Mouse (Mus musculus): ENCODE data around the gene Zic4.

Zic4 gene

GRCm38 (mm10) chr9:91364127-91364970 lies 2.1 kb downstream of the Zic4 start:
- no peak for DNase-seq

GRCm38 (mm10) chr9:91364971-91365501 lies 2.8 kb downstream of the Zic4 start:
- DNase-seq = no peak

- DNase-seq = no peak
Measured at GRCm38 (mm10) chr9:91365664-91366063, 3.5 kb downstream of the Zic4 start, which contains the start of gene Zic1. Zic1 (minus strand) TSS chr9:91365810.

- DNase-seq = no peak
Measured at GRCm38 (mm10) chr9:91366226-91366998, 4.2 kb downstream of the Zic4 start.

DNA sequence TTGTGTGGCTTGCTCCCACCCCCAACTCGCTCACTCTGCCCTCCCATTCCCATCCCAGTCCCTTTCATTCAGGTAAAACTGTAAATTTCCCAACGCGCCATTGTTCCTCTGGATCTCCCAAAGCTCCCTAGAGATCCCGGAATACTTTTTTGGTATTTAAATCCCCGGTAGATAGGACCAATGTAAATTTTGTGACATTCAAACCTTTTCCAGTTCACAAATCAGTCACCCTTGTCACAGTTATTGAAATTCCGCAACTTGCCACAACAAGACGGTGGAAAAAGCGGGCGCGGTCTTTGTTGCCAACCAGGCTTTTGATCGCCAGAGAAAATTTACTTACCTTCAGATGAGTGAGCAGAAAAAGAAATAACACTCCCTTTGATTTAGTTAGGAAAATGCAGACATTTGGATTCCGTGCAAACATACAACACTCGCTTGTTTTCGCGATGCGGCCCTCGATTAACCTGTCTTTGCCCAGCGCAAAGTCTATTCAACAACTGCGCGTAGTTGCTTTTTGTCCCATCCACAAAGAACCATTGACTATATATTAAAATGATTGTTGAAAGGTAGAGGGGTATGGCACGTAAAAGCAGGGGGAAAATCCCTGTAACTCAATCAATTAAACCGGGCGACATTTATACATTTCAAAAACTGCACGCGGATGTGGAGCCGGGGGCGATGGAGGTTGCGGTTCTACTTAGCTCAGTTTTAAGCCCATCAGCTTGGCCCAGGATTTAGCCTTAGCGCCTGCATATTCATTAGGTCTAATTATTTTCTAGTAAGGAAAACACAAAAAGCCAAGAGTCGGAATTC lies 5.0 kb downstream of the Zic4 start:
- DNase-seq = no peak

DNA sequence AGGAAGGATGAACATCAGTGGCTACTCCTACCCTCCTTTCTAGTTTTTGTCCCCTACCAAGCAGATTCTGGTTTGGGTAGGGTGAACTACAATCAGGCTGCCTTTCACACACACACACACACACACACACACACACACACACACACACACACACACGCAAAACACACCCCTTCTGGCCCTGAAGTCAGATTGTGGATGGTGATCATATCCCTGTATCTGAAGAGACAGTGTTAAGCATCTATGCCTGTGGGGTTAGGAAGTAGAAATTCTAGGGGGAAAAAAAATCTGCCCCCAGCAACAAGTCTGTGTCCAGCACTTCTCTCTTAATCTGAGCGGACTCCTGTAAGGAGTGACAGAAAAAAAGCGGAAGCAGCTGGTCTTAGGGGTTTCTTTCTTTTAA lies 5.9 kb downstream of the Zic4 start:
- no peak for DNase-seq

DNA sequence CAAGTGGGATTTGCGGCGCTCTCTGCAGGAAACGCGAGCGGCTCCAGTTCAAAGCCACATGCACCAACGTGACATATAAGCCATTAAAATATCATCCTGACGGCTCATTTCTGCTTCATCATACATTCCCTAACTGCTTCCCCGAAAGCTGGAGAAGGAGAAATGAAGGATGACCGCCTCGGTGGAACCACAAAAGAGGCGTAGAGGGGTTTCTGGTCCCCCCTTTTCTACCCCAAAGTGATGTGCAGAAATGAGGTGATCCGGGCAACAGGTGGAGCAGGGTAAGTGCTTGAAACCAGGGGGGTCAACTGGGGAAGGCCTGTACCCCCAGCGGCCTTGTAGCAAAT lies 6.7 kb downstream of the Zic4 start:
- DNase-seq = no peak

- no peak for DNase-seq
Measured at GRCm38 (mm10) chr9:91369293-91369991, 7.2 kb downstream of the Zic4 start.

- DNase-seq = no peak
Measured at GRCm38 (mm10) chr9:91370191-91370708, 8.0 kb downstream of the Zic4 start.

DNA sequence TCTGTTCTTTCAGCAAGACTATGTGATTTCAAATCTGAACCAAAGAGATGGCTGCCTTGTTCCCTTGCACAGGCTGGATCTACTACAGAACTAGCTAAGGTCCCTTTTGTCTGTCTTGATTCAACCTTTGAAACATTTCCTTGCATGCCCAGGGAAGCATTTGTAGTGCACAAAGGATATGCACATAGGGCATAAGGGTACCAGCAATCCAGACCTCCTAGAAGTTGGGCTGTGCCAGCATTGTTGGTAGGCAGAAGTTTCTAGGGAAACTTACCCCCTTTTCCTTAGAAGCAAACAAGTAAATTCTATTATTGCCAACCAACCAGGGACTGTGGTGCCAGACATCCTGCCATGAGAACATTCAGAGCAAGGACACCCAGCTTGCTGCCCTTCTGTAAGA lies 8.8 kb downstream of the Zic4 start:
- DNase-seq = no peak

- no peak for DNase-seq
Measured at GRCm38 (mm10) chr9:91371608-91372007, 9.4 kb downstream of the Zic4 start.

DNA sequence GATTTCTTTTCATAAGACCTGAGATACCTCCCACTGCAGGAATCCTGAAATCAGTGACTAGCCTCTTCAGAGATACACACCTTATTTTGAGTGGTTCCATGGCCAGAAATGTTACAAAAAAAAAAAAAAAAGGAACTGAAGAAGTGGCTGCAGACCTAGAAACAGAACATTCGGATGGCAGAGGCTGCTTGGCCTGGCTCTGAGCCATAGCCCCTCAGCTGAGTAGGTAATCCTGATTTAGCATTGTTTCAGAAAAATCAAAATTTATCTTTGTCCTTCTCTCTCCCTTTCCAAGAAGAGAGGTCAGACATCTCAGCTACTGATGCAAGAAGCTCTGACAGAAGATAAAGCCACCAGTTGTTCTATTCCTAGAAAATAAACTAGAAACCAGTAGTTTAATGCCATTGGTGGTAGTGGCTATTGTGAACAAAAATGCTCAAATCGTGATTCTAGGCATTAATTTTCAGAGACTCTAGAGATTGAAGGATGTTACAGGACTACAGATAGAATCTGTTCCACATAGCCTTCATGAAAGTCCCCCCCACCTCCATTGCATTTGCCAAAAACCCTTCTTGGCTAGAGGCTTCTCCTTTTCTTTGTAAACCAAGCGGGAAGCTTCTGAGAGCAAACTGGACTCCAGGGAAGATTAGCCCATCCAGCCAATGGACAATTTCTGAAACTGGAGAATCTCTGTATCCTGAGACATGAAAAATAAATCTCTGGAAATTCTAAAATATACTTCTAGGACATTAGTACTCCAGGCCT lies 11.8 kb downstream of the Zic4 start:
- no peak for DNase-seq

DNA sequence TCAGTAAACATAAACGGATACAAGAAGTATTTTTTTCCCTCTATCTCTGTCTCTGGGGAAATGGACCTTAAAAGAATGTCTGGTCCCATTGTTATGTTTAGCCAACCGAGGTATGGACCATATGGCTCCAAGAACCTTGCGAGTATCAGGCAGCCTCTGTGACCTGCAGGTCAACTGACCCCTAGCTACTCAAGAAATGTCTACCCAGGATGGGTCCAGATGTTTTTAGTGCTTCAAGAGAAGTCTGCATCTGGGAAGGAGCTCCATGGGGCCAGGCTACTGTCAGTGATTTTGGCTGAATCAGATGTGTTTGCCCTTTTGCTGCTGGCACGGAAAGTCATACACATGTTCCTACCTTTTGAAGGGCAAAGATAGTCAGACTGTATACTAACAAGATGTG lies 12.5 kb downstream of the Zic4 start:
- DNase-seq = no peak

- no peak for DNase-seq
Measured at GRCm38 (mm10) chr9:91377036-91377872, 15.0 kb downstream of the Zic4 start.

DNA sequence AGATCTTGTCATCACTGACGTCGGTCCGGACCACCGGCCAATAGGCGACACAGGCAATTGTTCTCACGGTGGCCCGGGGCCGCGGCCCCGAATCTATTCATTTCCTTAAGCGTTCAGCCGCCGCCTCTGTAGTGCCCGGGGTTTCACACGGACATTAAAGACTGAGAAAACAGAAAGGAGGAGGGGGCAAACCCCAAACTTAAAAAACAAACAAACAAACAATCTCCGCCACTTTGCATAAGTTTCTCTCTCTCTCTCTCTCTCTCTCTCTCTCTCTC lies 15.6 kb downstream of the Zic4 start:
- no peak for DNase-seq

- no peak for DNase-seq
Measured at GRCm38 (mm10) chr9:91378411-91379299, 16.4 kb downstream of the Zic4 start.

GRCm38 (mm10) chr9:91379300-91379635 lies 17.1 kb downstream of the Zic4 start:
- no peak for DNase-seq

DNA sequence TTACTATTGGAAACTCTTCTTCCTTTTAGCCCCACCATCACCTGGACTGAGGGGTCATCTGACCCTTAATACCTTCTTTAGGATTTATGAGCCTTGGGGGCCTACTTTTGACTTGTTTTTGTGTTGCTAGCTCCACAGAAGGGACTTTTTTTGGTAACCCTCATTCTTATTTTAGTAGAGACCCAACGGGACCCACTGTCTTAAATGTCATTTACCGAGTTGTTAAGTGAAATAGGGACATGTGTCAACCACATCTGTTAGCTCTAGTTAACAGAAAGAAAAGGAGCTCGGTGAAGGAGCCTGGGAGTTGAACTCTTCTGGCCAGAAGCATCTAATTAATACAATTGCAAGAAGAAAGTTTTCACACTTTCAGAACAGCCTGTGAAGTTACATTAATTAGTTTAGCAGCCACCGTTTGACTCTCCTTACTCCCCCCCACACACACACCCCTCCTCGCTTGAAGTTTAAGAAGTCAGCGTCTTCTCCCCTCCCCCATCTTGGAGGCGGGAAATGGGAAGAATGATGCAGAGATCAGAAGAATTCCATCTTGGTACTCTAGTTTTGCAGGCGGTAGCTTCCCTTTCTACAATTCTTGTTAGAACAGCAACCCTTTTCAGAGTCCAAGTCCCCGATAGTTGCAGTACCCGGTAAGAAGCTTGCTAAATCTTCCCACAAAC lies 17.7 kb downstream of the Zic4 start:
- DNase-seq = no peak

GRCm38 (mm10) chr9:91380458-91380914 lies 18.3 kb downstream of the Zic4 start:
- no peak for DNase-seq
